Mouse (Mus musculus) lung, postnatal 25 days (tissue): Measurements from ENCODE around the gene Fnip1.
"Not testable (repeated sequence)": the region's sequence is repeated elsewhere in the genome, so short reads cannot be mapped to it uniquely, and the experiment has no call there.

ENCODE experiments used
- DNase-seq: peaks from one replicate; pipeline ENCODE4 v3.0.0; 2022; ENCODE audit warnings: low spot score

The Fnip1 gene

DNA sequence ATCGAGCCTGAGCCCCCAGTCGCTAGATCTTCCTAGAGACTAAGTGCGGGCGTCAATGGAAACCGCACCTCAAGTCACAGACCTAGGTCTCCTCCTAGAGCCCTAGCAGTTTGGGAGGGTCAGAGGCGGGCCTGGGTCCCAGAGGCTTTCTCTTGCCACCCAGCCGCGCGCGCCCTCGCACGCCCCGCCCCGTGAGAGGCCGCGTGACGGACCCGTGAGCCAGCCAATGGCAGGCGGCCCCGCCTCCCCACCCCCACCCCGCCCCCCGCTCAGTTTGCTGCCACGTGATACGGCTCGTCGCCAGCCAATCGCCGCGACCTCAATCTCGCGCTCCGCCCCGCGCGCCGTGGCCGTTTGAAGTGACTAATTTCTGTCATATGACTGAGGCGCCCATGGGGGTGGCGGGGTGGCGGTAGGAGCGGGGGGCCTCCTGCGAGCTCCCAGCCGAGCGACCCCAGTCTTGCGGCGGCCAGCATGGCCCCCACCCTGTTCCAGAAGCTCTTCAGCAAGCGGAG lies at the start of gene Fnip1:
Gene Fnip1 (plus strand): TSS at position 377 of the 515 bp plus-strand sequence.
- peak; percentile 94 for DNase-seq

DNA sequence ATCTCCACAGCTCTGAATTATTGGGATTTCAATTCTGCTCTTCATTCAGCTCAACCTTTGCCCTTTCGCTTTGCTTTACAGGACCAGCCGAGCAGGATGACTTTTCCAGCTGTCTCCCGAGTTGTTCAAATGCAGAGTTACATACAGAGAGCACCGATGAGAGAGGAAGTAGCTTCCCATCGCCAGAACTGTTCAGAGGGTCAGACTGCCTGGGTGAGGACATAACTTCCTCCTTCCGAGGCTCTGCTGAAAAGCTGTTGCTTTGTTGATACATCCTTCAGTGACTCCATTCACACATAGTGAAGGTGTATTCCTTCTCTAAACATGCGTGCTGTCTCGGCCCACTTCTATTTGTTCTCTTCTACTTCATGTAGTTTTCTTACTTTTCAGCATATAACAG lies 47.6 kb upstream of the Fnip1 start:
- no peak for DNase-seq

DNA sequence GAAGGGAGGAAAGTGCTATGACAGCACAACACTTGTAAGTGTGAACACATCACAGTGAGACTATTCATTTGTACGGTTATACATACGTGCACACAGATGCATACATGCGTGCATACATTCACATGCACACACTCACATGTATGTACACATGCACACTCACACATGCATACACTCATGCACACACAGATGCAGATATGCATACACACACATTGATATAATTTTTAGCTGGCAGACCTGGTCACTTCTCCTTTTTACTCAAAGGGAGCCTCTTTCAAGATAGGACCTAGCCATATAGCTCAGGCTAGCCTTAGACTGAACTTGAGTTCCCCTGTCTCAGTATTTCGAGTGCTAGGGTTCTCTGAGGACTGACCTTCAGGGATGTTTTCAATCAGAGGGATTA lies 46.7 kb upstream of the Fnip1 start:
- no peak for DNase-seq

DNA sequence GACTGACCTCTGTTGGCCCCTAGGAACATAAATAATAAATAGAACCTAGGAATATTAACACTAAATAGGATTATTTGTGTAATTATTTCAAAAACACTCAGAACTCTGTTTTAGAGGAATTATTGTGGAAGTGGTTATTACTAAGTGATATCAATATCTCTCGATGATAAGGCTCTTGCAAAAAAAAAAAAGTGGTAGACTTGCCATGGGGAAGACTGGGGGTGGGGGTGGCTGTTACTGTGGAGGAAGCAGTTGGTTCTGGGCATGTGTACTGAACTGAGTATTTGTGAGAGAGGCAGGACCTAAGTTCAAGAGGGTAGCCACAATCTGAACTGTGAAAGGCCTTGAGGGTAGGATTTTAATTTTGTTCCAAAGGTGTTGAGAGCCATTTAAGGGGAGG lies 41.3 kb upstream of the Fnip1 start:
- no peak for DNase-seq

DNA sequence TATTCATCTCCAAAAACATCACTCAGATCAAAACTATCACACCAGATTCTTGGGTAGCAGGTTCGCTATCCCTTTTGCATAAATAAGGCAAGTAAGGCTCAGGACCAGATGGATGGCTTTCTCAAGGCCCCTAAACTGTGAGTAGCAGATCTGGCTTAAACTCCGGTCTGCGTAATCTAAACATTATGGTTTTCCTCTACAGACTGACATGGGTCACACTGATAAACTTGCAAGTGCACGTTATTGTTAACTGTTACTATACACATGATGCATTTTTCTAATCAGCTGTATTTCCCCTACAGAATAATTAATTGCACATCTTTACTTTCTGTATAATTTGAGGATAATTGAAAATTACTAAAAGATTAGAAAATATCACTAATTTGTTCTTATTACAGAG lies 39.9 kb upstream of the Fnip1 start:
- DNase-seq, result no peak

DNA sequence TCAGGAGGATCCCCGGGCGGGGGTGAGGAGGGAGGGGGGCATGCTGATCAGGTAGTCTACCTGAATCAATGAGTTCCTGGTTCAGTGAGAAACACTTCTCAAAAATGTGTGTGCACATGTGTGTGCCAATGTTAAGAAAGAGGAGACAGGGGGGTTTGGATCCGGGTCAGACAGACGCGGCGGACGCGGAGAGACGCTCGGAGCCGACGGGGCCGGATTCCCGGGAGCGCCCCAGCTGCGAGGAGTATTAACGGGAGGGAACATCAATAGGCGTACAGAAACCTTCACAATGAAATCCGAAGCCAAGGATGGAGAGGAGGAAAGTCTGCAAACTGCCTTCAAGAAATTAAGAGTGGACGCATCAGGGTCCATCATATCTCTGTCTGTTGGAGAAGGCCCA lies 37.2 kb upstream of the Fnip1 start:
- not testable (repeated sequence) for DNase-seq

DNA sequence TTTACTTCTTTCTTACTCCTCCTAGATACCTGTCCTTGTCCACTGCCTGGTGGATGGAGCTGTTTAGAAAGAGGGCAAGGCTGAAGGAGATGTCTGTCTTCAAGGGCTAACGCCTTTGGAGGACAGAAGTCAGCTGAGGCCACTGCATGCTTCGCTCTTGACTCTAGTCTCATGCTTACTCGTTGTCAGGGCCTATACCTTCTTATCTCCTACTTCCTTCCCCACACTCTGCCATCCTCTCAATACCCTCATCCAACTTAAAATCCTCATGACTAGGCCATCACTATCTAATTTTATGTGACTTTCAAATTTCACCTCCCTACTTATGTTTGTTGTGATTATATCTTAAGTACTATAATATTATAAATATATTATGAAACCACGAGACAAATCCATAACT lies 33.1 kb upstream of the Fnip1 start:
- DNase-seq, result no peak

DNA sequence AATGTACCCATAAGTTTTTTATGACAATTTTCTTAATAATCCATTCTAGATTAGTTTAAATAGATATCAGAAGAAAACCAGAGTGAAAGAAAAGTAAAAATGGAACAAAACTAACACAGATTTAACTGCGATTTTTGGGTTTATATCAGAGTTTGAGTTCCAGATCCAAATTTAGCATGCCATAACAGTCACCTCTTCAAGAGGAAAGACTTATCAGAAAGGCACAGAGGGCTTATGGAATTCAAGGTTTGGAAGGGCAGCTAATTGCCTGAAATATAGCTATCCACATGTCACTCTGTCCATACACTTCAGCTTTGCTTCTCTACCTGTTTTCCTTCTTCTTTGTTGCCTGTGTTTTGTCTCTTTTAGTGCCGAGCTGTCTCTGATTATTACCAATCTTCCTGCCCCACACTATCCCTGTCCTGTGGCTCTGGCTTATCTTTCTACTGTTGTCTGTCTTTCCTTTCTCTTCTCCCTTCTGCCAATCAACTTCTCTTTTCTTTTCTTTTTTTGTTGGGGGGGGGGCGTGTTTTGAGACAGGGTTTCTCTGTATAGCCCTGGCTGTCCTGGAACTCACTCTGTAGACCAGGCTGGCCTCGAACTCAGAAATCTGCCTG lies 31.0 kb upstream of the Fnip1 start:
- no peak for DNase-seq

DNA sequence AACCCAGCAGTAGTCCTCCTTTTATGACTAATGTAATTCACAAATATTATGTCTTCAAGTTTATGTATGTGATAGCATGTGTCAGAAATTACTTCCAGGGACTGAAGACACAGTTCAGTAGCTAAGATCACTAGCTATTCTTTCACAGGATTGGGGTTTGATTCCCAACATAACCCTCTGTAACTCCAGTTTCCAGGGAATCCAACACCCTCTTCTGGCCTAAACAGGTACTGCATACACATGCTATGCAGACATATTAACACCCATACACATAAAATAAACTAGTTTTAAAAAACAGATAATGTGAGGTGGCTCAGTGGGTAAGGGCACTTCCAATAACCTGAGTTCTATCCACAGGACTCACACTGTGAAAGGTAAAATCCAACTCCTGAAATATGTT lies 27.4 kb upstream of the Fnip1 start:
- DNase-seq, result no peak

DNA sequence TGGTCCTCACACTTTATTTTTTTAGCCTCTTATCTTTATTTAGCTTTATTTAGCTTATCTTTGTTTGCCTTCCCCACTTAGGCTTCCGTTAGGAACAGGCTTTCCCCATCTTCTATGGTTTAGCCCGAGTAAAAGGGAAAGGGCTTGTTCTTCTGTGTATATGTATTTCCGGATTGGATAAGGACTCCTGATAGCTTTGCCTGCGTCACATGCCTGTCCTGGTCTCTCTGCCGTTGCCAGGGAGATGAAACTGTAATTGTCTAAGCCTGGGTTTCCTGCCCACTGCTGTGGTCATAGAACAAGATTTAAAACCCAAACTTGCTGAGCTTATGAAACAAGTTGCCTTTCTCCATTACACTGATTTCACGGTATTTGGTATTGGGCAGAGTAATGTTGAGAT lies 25.0 kb upstream of the Fnip1 start:
- peak; percentile 60 for DNase-seq

DNA sequence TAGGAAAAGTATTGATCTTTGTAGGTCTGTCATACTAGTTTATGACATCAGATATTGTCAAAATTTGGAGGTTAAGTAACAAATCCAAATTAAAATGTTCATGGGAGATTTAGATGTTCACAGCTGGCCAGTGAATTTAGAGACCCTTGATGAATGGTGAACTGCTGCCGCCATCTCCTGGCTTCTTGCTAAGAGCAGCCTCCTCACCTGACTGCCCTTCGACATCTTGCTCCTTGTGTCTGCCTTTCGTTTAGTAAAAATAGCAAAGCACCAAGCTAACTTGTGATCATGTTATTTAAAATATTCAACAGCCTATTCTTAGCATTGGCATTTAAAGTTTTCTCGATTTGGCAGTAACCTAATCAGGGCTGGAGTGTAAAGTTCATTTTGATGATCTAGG lies 15.0 kb upstream of the Fnip1 start:
- DNase-seq, result no peak

DNA sequence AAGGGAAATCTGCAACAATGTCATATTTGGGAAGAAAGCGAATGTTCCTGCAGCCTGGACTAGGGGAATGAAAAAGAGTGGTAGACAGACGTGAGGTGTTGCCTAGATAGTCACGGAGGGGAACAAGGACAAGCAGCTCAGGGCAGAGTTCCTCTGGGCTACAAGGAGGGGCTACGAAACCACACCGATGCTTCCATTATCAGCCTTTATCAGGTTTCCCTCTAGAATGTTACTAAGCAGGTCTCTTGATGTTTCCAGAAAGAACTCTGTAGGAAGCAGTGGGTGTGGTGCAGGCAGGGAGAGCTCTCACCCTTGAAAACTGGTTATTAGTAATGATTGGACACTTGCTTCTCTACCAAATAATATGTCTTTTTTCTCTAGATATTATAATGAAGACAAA lies 11.7 kb upstream of the Fnip1 start:
- DNase-seq, result no peak

DNA sequence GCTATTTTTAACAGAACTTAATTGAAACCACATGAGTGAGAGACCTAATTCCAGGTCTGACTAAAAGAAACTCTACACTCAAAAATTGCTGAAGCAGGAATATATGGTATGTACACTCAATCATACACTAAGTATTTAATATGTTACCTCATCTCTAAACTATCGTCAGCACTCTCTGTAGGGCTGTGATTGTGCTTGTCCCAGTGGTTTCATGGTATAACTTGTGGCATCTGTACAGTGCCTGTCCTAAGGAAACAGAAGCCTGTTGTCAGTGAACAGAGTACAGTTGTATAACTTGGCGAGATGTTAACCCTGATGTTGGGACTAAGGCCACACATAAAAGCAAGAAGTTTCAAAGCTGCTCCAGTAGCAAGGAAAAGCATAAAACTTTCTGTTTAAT lies 10.9 kb upstream of the Fnip1 start:
- DNase-seq, result no peak

DNA sequence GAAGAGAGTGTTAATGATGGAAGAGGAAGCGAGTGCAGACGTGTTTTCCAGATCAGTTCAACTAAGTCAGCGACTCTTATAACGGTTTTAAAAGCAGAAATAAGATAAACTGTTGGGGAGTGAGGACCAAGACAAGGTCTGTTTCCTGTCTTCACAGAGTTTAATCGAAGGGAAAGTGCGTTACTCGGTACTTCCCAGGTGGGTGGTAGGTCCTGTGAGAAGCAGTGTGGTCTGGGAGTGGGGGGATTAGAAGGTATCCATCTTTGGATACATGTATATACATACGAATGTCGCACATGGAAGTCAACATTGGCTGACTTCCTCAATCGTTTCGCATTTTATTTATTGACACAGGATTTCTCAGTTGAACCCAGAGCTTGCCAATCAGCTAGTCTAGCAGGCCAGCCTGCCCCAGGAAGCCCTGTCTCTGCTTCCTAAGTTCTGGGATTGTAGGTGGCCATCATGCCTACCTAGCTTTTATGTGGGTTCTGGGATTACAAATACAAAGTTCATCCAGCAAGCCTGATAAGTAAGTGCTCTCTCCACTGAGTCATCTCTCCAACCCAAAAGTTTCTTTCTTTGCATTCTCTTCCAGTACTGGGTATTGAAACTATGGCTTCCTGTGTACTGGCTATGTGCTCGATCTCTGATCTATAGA lies 10.2 kb upstream of the Fnip1 start:
- DNase-seq, result no peak

DNA sequence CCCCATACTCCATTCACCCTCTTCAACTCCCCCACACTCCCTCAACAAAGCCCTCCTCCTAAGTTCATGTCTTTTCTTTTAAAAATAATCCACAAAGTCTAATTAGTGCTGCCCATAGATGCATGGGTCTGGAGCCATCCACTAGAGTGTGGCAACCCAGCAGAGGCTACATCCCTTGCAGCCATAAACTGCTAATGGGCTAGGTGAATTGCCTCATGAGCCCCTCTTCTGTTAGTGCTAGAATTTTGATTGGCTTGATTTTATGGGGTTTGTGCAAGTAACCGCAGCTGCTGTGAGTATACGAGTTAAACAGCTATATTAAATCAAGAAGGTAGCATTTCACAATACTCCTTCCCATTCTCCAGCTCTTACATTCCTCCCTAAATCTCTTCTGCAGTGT lies 8.8 kb upstream of the Fnip1 start:
- no peak for DNase-seq

DNA sequence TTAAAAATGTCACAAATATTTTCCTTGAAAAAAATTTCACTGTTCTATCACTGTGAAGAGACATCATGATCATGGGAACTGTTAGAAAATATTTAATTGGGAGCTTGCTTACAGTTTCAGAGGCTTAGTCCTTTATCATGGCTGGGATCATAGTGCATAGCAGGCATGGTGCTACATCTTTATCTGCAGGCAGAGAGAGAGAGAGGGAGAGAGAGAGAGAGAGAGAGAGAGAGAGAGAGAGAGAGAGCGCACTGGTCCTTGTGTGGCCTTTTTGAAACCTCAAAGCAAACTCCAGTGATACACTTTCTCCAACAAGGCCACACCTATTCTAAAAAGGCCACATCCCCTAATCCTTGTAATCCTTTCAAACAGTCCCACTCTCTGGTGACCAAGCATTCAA lies 2.2 kb upstream of the Fnip1 start:
- DNase-seq, result no peak

DNA sequence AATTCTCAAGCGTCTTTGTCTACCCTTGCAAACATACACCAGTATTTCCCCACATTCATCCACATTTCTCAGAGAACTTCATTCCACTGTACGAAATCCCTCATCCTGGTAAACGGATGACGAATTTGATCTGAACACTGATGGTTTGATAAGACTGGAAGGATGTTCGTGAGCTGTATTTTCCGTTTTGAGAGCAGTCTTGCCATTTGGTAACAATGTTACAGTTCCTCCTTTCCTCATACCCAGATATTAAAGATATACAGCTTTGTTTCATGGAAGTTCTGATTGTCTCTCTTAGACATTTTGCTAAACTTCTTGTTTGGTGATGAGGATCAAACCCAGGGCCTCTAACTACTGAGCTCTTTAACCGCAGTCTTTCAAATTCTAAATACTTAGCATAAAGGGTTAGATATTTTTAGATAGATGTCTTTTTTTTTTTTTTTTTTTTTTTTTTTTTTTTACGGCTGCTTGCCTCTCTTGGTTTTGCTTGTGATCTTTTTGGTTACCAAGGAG lies 633 bp upstream of the Fnip1 start:
- peak; percentile 31 for DNase-seq

DNA sequence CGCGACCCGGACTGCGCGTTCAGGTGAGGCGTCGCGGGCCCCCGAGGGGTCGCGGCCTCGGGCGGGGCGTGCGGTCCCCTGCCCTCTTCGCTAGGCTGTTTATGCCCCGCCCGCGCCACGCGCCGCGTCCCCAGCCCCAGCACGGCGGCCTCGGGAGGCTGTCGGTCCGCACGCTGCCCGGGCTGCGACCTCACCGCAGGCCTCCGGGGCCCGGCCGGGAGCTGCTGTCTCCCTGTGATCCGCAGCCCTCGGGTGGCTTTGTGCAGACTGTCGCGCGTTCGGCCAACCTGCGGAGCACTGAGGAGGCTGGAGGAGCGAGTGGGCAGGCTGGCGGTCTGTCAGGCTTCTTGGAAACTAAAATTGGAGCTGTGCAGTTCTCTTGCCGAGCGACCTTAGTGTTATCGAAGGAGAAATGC lies 375 bp downstream of the Fnip1 start:
- DNase-seq, result peak; percentile 41

DNA sequence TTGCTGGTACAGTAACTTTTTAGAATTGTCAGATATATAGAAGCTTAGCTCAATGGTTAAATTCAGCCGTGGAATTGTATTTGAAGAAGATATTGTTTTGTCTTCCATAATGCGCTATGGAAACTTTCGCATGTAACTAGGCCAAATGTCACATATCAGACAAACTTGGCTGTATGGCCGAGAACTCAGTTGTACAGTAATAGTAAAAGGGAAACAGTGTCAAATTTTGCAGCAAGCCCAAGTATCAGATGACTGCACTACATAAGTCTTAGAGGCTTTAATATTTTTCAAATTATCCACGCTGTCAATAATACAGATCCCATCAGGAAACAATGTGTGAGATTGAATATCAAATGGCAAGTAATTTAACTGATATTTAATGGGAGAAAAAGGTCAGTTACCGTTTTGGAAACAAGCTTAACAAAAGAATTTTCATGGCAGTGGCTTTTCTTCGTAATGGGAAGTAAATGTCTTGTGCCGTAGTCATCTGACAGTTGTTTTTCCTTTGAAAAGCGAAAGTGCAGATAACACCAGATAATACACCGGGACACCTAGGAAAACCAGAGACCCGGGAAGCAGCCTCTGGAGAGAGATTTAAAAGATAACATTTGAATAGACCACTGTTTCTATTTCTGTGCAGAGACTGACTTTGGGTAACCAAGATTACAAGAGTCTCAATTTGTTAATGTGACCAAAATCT lies 1.1 kb downstream of the Fnip1 start:
- no peak for DNase-seq

DNA sequence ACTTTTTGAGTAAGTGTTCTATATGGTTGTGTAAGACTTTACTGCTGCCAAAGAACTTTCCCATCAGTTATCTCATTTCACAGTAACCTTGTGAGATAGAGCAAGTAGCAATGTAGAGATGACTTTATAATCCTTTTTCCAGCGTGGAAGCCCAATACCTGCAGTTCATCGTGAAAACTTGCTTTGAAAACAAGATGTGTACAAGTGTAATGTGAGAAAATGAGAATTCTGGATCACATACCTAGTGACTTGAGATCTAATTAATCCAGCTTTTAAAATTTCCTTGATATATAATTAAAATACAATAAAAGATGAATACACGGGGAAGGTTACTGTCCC lies 1.7 kb downstream of the Fnip1 start:
- no peak for DNase-seq

DNA sequence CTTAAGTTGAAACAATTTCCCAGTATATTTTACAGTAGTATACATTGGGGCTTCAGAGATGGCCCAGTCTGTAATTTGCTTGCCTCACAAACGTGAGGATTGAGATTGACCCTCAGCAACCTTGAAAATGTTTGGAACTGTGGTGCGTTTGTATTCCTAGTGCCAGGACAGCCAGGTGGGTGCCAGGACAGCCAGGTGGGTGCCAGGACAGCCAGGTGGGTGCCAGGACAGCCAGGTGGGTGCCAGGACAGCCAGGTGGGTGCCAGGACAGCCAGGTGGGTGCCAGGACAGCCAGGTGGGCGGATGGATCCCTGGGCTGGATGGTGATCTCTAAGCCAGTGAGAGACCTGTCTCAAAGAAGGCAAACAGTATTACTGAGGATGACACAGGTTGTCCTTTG lies 12.8 kb downstream of the Fnip1 start:
- DNase-seq, result not testable (repeated sequence)

DNA sequence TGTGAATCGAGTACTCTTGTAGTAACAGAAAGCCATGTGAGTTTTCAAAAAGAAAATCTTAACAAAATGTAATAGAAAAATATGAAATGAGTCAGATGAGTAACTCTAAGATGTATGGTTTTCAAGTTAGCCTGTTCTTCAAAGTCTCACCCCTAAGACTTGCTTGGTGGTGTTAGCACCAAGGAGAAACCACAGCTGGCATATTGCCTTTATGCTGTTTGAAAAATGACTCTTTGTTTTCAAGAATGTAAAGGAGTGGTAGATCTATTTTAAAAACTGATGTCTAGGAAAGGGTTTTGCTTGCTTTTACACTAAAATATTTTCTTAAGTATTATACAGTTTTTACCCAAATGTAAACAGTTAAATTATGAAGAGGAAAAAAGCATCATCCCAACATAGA lies 16.5 kb downstream of the Fnip1 start:
- DNase-seq, result no peak

DNA sequence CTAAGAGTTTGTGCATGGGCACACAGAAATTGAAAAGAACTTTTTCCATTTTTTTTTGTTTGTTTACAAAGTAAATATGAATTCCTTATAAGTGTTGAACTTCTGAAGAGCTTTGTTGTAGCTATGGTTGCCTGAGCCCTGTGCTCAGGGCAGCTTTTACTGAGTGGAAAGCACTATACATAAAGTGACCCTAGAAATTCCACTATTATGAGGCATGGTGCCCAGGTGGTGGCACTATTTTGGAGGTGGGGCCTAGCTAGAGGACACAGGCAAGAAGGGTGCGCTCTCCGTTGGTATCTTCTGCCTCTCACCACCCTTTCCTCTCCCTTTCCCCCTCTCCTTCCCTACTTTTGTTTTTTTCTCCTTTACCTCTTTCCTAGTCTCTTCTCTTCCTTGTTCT lies 18.9 kb downstream of the Fnip1 start:
- DNase-seq, result peak; percentile 61
